Mouse (Mus musculus): ENCODE data around the gene Tnip1. TPM values are rescaled to one million over a fixed set of nuclear protein-coding genes. Genes with fewer than 3 reads are reported as not detected.

The Tnip1 gene
- polyA plus RNA-seq, 1 experiment from 2014 or later, result 14.8 TPM

DNA sequence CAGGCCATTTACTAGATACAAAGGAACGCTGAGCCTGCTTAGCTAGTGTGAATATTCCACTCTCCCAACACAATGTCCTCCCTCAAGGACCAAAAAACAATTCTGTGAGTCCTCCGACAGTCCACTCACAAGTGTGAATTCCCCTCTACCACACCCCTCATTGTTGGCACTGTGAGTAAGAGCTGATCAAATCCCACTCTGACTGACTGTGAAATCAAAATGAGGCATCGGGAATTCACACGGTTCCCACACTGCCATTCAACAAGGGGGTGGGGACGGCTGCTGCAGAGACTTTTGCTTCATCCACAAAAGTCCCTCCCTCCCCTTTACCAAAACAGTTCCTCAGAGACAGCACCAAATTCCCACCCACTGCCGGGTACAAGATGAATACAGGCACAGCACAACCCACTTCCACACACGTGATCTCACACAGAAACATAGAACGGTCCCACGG, 8.7 kb downstream of the Tnip1 start:
- WGBS, result 45% methylated on average over 9 of the region's 9 CpGs
- ATAC-seq (ENCODE audit: low FRiP score, low TSS enrichment), result no peak
- H3K4me3 ChIP-seq (ENCODE audit: low read length), result no peak overlapping the region
- H3K4me1 ChIP-seq (ENCODE audit: control insufficient read depth, insufficient read depth, low read length), result peaks cover 6% of the 10 kb centered on the region; the same call in 1 of the 2 replicates
- H3K9ac ChIP-seq (ENCODE audit: low read depth, low read length), result no peak overlapping the region
- H3K27me3 ChIP-seq (ENCODE audit: control insufficient read depth, insufficient read depth, low read length), result no peaks in the 10 kb centered on the region
- no peaks in the 10 kb centered on the region for H3K9me3 ChIP-seq (ENCODE audit: control insufficient read depth, low read length)
- no peak overlapping the region for H3K4me2 ChIP-seq (replicated peaks; ENCODE audit: low read depth, low read length)
- no peaks in the 10 kb centered on the region for H3K36me3 ChIP-seq (ENCODE audit: control insufficient read depth, insufficient read depth, low read length)
- no peak overlapping the region for H3K27ac ChIP-seq (ENCODE audit: low read depth, low read length)

GRCm38 (mm10) chr11:54952651-54953050, 10.1 kb downstream of the Tnip1 start:
- no peak overlapping the region for H3K4me2 ChIP-seq (replicated peaks; ENCODE audit: low read depth, low read length)

DNA sequence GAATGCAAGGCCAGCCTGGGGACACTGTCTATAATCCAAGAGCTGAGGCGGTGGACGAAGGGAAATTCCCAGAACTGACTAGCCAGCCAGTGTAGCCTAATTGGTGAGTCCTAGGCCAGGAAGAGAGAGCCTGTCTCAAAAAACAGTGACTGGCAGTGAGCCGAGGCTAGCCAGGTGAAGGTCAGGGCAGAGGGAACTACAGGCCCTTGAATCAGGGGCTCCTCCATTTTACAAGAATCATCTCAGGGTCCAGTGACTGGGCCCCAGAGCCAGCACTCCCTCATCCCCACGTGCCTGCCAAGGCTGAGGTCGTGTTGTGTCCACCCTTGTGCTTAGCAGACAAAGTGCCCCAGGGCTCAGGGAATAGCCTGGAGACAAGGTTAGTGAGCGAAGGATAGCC, 12.0 kb downstream of the Tnip1 start:
- Histone ChIP-seq H3K4me2 (replicated peaks; ENCODE audit: low read depth, low read length) (no peak overlapping the region), H3K36me3 (ENCODE audit: control insufficient read depth, insufficient read depth, low read length) (no peaks in the 10 kb centered on the region), H3K9ac (ENCODE audit: low read depth, low read length) (no peak overlapping the region), H3K9me3 (ENCODE audit: control insufficient read depth, low read length) (no peaks in the 10 kb centered on the region), H3K27ac (ENCODE audit: low read depth, low read length) (no peak overlapping the region), H3K4me1 (ENCODE audit: control insufficient read depth, insufficient read depth, low read length) (peaks cover 6% of the 10 kb centered on the region; the same call in 1 of the 2 replicates), H3K4me3 (ENCODE audit: low read length) (no peak overlapping the region), H3K27me3 (ENCODE audit: control insufficient read depth, insufficient read depth, low read length) (no peaks in the 10 kb centered on the region)
- no peak for ATAC-seq (ENCODE audit: low FRiP score, low TSS enrichment)
- WGBS, result 80% methylated on average over 6 of the region's 6 CpGs

More at GRCm38 (mm10) chr11:54952651-54953050, 10.1 kb downstream of the Tnip1 start:
- Histone ChIP-seq H3K9me3 (ENCODE audit: control insufficient read depth, low read length) (no peaks in the 10 kb centered on the region), H3K36me3 (ENCODE audit: control insufficient read depth, insufficient read depth, low read length) (no peaks in the 10 kb centered on the region), H3K9ac (ENCODE audit: low read depth, low read length) (no peak overlapping the region), H3K4me1 (ENCODE audit: control insufficient read depth, insufficient read depth, low read length) (peaks cover 6% of the 10 kb centered on the region; the same call in 1 of the 2 replicates), H3K27ac (ENCODE audit: low read depth, low read length) (no peak overlapping the region), H3K4me3 (ENCODE audit: low read length) (no peak overlapping the region), H3K27me3 (ENCODE audit: control insufficient read depth, insufficient read depth, low read length) (no peaks in the 10 kb centered on the region)
- no peak for ATAC-seq (ENCODE audit: low FRiP score, low TSS enrichment)
- WGBS, result 76% methylated on average over 6 of the region's 6 CpGs

DNA sequence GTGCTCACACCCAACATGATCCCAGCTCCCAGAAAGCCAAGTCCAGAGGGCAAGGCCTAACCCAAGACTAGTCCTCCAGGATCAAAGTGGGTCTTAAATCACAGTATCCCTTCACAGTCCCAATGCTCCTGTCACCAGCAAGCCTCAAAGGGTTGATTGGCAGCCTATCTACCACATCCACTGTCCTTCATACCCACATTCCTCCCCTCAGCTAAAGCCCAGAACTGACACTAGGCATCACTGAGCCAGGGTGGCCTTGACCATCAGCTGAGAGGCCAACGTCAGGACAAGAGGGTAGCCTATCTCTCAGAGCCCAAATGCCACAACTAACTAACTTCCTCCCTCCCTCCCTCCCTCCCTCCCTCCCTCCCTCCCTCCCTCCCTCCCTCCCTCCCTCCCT, 13.0 kb downstream of the Tnip1 start:
- 86% methylated on average over 1 of the region's 1 CpGs for WGBS
- Histone ChIP-seq H3K27ac (ENCODE audit: low read depth, low read length) (no peak overlapping the region), H3K4me3 (ENCODE audit: low read length) (no peak overlapping the region), H3K9ac (ENCODE audit: low read depth, low read length) (no peak overlapping the region), H3K4me2 (replicated peaks; ENCODE audit: low read depth, low read length) (no peak overlapping the region), H3K9me3 (ENCODE audit: control insufficient read depth, low read length) (no peaks in the 10 kb centered on the region), H3K36me3 (ENCODE audit: control insufficient read depth, insufficient read depth, low read length) (no peaks in the 10 kb centered on the region), H3K27me3 (ENCODE audit: control insufficient read depth, insufficient read depth, low read length) (no peaks in the 10 kb centered on the region), H3K4me1 (ENCODE audit: control insufficient read depth, insufficient read depth, low read length) (peaks cover 6% of the 10 kb centered on the region; the same call in 1 of the 2 replicates)
- ATAC-seq (ENCODE audit: low FRiP score, low TSS enrichment), result no peak

- no peak for ATAC-seq (ENCODE audit: low FRiP score, low TSS enrichment)
- 84% methylated on average over 3 of the region's 3 CpGs for WGBS
- H3K4me3 ChIP-seq (ENCODE audit: low read length), result no peak overlapping the region
These were observed 18.0 kb downstream of the Tnip1 start for GRCm38 (mm10) chr11:54944702-54945101.

GRCm38 (mm10) chr11:54940056-54940455, 22.7 kb downstream of the Tnip1 start:
- H3K9ac ChIP-seq (ENCODE audit: low read depth, low read length), result no peak overlapping the region
- no peak for ATAC-seq (ENCODE audit: low FRiP score, low TSS enrichment)
- WGBS, result 87% methylated on average over 7 of the region's 7 CpGs

More at GRCm38 (mm10) chr11:54944702-54945101, 18.0 kb downstream of the Tnip1 start:
- Histone ChIP-seq H3K4me2 (replicated peaks; ENCODE audit: low read depth, low read length) (no peak overlapping the region), H3K36me3 (ENCODE audit: control insufficient read depth, insufficient read depth, low read length) (no peaks in the 10 kb centered on the region), H3K27ac (ENCODE audit: low read depth, low read length) (no peak overlapping the region), H3K9ac (ENCODE audit: low read depth, low read length) (no peak overlapping the region), H3K27me3 (ENCODE audit: control insufficient read depth, insufficient read depth, low read length) (no peaks in the 10 kb centered on the region), H3K9me3 (ENCODE audit: control insufficient read depth, low read length) (no peaks in the 10 kb centered on the region), H3K4me1 (ENCODE audit: control insufficient read depth, insufficient read depth, low read length) (no peaks in the 10 kb centered on the region)

GRCm38 (mm10) chr11:54939501-54939900, 23.2 kb downstream of the Tnip1 start:
- Histone ChIP-seq H3K36me3 (ENCODE audit: control insufficient read depth, insufficient read depth, low read length) (peaks cover 23% of the 10 kb centered on the region; the same call in 1 of the 2 replicates), H3K9me3 (ENCODE audit: control insufficient read depth, low read length) (no peaks in the 10 kb centered on the region), H3K4me1 (ENCODE audit: control insufficient read depth, insufficient read depth, low read length) (no peaks in the 10 kb centered on the region), H3K4me3 (ENCODE audit: low read length) (no peak overlapping the region), H3K27ac (ENCODE audit: low read depth, low read length) (no peak overlapping the region), H3K27me3 (ENCODE audit: control insufficient read depth, insufficient read depth, low read length) (no peaks in the 10 kb centered on the region), H3K4me2 (replicated peaks; ENCODE audit: low read depth, low read length) (no peak overlapping the region), H3K9ac (ENCODE audit: low read depth, low read length) (no peak overlapping the region)
- no peak for ATAC-seq (ENCODE audit: low FRiP score, low TSS enrichment)
- 87% methylated on average over 8 of the region's 8 CpGs for WGBS

More at GRCm38 (mm10) chr11:54940056-54940455, 22.7 kb downstream of the Tnip1 start:
- Histone ChIP-seq H3K36me3 (ENCODE audit: control insufficient read depth, insufficient read depth, low read length) (peaks cover 23% of the 10 kb centered on the region; the same call in 1 of the 2 replicates), H3K4me1 (ENCODE audit: control insufficient read depth, insufficient read depth, low read length) (no peaks in the 10 kb centered on the region), H3K27ac (ENCODE audit: low read depth, low read length) (no peak overlapping the region), H3K4me2 (replicated peaks; ENCODE audit: low read depth, low read length) (no peak overlapping the region), H3K4me3 (ENCODE audit: low read length) (no peak overlapping the region), H3K27me3 (ENCODE audit: control insufficient read depth, insufficient read depth, low read length) (no peaks in the 10 kb centered on the region), H3K9me3 (ENCODE audit: control insufficient read depth, low read length) (no peaks in the 10 kb centered on the region)

GRCm38 (mm10) chr11:54936771-54937140, 26.0 kb downstream of the Tnip1 start:
- H3K27me3 ChIP-seq (ENCODE audit: control insufficient read depth, insufficient read depth, low read length), result no peaks in the 10 kb centered on the region
- H3K9me3 ChIP-seq (ENCODE audit: control insufficient read depth, low read length), result no peaks in the 10 kb centered on the region
- no peak overlapping the region for H3K27ac ChIP-seq (ENCODE audit: low read depth, low read length)
- no peaks in the 10 kb centered on the region for H3K4me1 ChIP-seq (ENCODE audit: control insufficient read depth, insufficient read depth, low read length)
- H3K9ac ChIP-seq (ENCODE audit: low read depth, low read length), result no peak overlapping the region
- H3K36me3 ChIP-seq (ENCODE audit: control insufficient read depth, insufficient read depth, low read length), result peaks cover 30% of the 10 kb centered on the region; the same call in 1 of the 2 replicates
- WGBS, result 75% methylated on average over 3 of the region's 3 CpGs
- ATAC-seq (ENCODE audit: low FRiP score, low TSS enrichment), result no peak
- H3K4me2 ChIP-seq (replicated peaks; ENCODE audit: low read depth, low read length), result no peak overlapping the region
- H3K4me3 ChIP-seq (ENCODE audit: low read length), result no peak overlapping the region

DNA sequence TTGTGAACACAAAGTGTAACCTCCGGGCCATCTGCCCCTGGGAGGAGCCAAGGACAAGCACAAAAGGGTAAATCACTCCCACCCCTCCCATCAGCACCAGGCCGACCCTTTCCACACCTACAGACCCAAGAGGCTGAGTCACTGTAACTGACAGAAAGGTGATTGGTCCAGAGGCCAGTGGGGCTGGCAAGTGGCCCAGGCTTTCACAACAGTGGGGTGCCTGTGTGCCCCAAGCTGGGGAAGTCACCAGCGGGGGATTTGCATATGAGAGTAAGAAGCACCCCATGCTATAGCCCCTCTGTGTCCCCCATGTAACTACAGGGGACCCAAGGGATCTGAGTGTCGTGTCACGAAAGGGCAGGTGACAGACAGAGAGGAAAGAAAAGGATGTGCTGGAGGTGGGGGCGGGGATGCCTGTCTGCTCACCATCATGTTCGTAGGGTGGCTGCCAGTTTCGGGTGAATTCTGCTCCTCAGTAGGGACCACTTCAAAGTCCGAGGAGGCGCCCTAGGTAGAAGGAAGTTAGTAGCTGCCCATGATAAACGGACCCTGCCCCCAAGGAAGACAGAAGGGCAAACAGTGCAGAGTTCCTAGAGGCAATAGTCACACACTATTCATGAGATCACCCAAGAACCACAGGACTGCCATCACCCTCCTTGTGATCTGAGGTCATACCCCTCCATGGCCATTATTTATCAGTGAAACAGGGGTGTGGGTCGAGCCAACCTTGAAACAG, 26.5 kb downstream of the Tnip1 start:
- H3K27ac ChIP-seq (ENCODE audit: low read depth, low read length), result no peak overlapping the region
- no peaks in the 10 kb centered on the region for H3K4me1 ChIP-seq (ENCODE audit: control insufficient read depth, insufficient read depth, low read length)
- no peak overlapping the region for H3K9ac ChIP-seq (ENCODE audit: low read depth, low read length)
- H3K27me3 ChIP-seq (ENCODE audit: control insufficient read depth, insufficient read depth, low read length), result no peaks in the 10 kb centered on the region
- H3K36me3 ChIP-seq (ENCODE audit: control insufficient read depth, insufficient read depth, low read length), result peaks cover 30% of the 10 kb centered on the region; the same call in 1 of the 2 replicates
- ATAC-seq (ENCODE audit: low FRiP score, low TSS enrichment), result no peak
- H3K4me2 ChIP-seq (replicated peaks; ENCODE audit: low read depth, low read length), result no peak overlapping the region
- no peak overlapping the region for H3K4me3 ChIP-seq (ENCODE audit: low read length)
- H3K9me3 ChIP-seq (ENCODE audit: control insufficient read depth, low read length), result no peaks in the 10 kb centered on the region
- WGBS, result 26% methylated on average over 12 of the region's 12 CpGs
